Mouse (Mus musculus) lung, adult 2 months (tissue): Measurements from ENCODE around the gene Dagla. TPM values are rescaled to one million over a fixed set of nuclear protein-coding genes. Genes with fewer than 3 reads are reported as not detected.

Source experiments
- DNase-seq: peaks from one replicate; pipeline ENCODE4 v3.0.0; 2022
- H3K4me1 ChIP-seq: fragments of 200-500 bp; 2 replicates; pipeline ENCODE4 v1.6.1; 2011; ENCODE audit warnings: low read length; ENCODE audit not compliant: control insufficient read depth, insufficient read depth
- H3K4me3 ChIP-seq: fragments of 200-500 bp; replicated peaks from 2 replicates; pipeline ENCODE3; 2011; ENCODE audit warnings: low read depth, mild to moderate bottlenecking, control low read depth, low read length; ENCODE audit errors: extremely low read depth
- CTCF ChIP-seq: fragments of 200-500 bp; IDR thresholded peaks from 2 replicates; pipeline ENCODE4 v1.5.1; 2011; ENCODE audit warnings: mild to moderate bottlenecking, low read length, control low read depth; ENCODE audit not compliant: insufficient read depth
- POLR2A ChIP-seq: fragments of 200-500 bp; IDR thresholded peaks from 2 replicates; pipeline ENCODE4 v1.6.1; 2011; ENCODE audit warnings: low read depth, mild to moderate bottlenecking, control low read depth, low read length, borderline replicate concordance; ENCODE audit errors: extremely low read depth
- WGBS: fragments of 180-500 bp; shearing (Covaris S2); methylation state at CpG from one replicate; pipeline ENCODE4 v1.1.7; 2018; 5-methylcytosine and 5-hydroxymethylcytosine counted together
- polyA plus RNA-seq: library from polyadenylated mRNA; depleted of rRNA; stranded (reverse); fragments of >200 nt; gene quantifications from 2 replicates; pipeline ENCODE4 v1.2.3, GENCODE M21; 2012

Dagla gene
- polyA plus RNA-seq, 1 experiment = 15.3 TPM

DNA sequence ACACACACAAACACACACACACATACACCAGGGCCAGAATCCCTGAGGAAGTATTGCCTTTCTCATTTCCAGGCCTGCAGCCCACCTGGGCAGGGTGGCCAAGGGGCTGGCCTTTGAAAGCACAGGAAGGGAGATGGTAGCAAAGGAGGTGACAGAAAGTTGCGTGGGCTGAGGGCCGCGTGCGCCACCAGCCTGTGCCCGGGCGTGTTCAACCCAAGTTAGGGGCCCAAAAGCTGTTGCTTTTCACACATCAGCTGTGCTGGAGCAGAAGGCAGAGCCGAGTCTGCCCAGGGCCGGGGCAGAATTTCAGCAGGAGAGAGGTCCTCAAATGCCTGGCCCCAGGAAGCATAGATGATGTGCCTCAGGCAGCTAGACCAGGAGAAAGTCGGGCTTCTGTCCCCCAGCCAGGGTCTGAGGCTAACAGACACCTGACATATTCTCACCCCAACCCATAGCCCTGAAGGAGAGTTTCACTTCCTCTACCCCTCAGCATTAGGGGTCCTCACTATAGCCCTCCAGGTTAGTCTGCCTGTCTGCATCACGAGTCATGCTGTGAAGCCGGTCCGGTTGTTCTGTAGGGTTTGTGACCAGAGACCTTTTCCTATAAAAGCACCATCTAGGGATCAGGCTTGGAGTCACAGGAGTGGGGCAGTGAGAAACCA is 28.1 kb downstream of the Dagla start:
- TF ChIP-seq CTCF = no peak
- TF ChIP-seq POLR2A = no peak
- 78% methylated on average over 12 of the region's 12 CpGs for WGBS
- Histone ChIP-seq H3K4me1 (peaks cover 6% of the 10 kb centered on the region; the same call in 1 of the 2 replicates), H3K4me3 (no peak overlapping the region)
- no peak for DNase-seq

DNA sequence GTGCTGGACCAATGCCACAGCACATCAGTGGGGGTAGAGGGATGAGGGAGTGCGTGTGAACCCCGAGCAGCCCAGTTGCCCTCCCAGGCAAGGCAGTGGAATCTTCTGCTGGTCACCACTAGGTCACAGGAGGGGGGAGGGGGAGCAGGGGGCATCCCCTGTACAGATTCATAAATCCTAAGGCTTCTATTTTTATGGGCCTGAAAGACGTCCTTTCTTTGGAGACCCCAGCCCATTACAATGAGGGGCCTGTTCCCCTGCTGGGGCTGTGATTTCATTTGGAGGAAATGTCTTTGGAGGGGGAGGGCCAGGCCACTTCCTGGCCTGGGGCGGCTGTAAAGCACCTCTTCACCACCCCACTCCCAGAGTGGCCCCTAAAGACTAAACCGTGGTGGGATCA is 30.6 kb downstream of the Dagla start:
- peaks cover 4% of the 10 kb centered on the region; the same call in 1 of the 2 replicates for H3K4me1 ChIP-seq
- H3K4me3 ChIP-seq = no peak overlapping the region
- WGBS = 61% methylated on average over 5 of the region's 5 CpGs
- TF ChIP-seq POLR2A (no peak), CTCF (no peak)
- DNase-seq = no peak

DNA sequence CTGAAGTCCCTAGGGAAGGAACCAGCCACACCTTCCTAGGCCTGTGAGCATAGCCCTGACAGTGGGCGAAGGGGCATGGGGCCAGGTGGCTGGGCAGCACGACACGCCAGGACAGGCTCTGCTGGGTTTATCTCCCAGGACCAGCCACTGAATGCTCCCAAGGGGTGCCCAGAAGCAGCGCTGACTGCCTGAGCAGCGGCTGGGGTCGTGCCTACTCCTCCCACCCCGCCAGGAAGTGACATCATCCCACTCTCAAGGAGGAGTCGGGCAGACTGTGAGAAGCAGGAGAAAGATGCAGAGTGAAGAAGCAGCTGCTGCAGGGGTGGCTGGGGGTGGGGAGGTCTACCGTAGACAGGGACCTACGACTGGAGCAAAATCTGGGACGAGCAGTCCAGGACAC is 31.9 kb downstream of the Dagla start:
- 31% methylated on average over 11 of the region's 11 CpGs for WGBS
- TF ChIP-seq CTCF (no peak), POLR2A (no peak)
- Histone ChIP-seq H3K4me3 (no peak overlapping the region), H3K4me1 (no peaks in the 10 kb centered on the region)
- no peak for DNase-seq

DNA sequence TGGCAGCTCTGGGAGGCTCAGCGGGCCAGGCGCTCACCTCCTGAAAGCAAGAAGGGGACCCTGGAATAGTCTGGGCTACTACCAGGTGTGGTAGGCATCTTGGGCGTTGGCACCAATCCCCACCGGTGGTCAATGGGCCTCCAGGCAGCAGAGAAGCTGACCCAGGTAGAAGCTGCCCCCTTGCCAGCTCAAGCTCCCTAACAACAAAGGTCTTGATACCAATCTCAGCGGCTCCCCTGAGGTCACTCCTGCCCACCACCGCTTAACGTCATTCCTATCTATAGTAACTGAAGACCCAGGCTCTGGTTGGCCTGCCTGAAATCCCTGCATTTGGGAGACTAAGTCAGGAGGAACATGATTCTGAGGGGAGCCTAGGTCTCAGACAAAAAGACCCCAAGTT is 33.1 kb downstream of the Dagla start:
- 93% methylated on average over 7 of the region's 7 CpGs for WGBS
- no peak for TF ChIP-seq CTCF
- no peak for TF ChIP-seq POLR2A
- Histone ChIP-seq H3K4me3 (no peak overlapping the region), H3K4me1 (0 out of 2 replicates have a peak, but pooled peaks cover 2% of the 10 kb centered on the region)
- DNase-seq = no peak

DNA sequence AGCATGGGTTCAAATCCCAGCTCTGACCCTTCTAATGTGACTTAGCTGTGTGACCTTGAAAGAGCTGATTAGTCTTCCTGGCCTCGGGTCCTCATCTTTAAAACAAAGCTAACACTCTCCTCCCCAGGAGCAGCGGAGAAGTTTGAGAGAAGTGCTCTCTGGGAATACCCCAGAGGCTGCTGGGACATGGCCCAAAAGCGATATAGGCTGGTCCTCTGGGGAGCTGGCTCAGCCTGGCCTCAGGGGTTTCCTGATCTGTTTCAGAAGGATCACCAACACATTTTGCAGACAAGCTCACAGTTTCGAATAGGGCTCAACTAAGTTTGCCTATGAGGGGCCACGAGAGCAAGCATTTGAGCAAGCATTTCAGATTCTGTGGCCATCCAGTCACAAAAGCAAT is 34.3 kb downstream of the Dagla start:
- 81% methylated on average over 5 of the region's 5 CpGs for WGBS
- TF ChIP-seq POLR2A = no peak
- TF ChIP-seq CTCF = no peak
- Histone ChIP-seq H3K4me3 (no peak overlapping the region), H3K4me1 (0 out of 2 replicates have a peak, but pooled peaks cover 2% of the 10 kb centered on the region)
- no peak for DNase-seq

DNA sequence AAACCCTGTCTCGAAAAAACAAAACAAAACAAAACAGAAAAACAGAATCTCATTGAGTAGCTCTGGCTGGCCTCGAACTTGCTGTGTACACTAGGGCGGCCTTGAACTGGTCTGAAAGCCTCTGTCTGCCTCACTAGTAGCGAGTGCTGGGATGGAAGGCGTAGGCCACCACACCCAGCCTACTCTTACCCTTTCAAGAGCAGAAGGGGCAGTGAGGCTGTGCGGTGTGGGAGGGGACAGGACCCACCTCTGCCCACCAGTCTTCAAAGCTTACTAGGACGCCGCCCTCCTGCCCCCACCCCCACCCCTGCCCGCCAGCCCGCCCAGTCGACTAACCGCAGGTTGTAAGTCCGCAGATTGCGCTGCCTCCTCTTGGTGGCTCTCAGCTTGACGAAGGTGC is 35.8 kb downstream of the Dagla start:
- 89% methylated on average over 15 of the region's 15 CpGs for WGBS

DNA sequence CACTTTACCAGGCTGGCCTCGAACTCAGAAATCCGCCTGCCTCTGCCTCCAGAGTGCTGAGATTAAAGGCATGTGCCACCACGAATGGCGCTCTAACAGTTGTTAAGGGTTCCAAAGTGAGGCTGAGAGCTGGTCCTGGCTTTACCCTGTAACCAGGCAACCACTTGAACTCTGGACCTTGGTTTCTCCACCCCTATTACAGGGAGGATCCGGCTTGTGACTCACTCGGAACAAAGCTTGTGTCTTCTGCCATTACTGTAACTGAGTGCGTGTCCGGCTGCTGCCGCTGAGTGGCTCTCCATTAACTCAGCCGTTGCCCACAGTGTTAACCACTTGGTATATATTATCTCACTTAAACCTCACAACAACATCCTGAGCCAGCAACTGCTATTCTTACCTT is 36.7 kb downstream of the Dagla start:
- Histone ChIP-seq H3K4me1 (0 out of 2 replicates have a peak, but pooled peaks cover 2% of the 10 kb centered on the region), H3K4me3 (no peak overlapping the region)
- TF ChIP-seq POLR2A = no peak
- TF ChIP-seq CTCF = no peak
- DNase-seq = no peak
- WGBS = 72% methylated on average over 10 of the region's 10 CpGs

More for the DNA sequence above, 35.8 kb downstream of the Dagla start:
- no peak for TF ChIP-seq CTCF
- TF ChIP-seq POLR2A = no peak
- no peak for DNase-seq
- H3K4me1 ChIP-seq = 0 out of 2 replicates have a peak, but pooled peaks cover 2% of the 10 kb centered on the region
- H3K4me3 ChIP-seq = no peak overlapping the region

DNA sequence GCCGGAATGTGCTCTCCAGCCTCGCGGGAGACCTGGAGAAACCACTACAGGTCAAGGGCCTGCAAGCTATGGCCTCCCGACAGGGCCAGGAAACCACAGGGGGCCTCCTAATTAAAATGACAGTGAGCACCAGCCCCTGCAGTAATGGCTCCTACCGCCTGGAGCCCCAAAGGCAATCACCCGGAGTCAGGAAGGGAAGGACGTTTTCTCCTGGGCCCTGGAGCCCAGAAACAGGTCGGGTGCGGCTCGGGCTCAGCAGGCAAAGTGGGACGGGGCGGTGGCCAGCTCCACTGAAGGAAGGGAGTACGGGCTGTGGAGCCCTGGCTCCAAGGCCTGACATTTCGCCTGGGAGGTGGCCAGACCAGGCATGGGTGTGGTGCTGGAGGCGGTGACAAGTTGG is 37.6 kb downstream of the Dagla start:
- 42% methylated on average over 15 of the region's 15 CpGs for WGBS
- no peak overlapping the region for H3K4me3 ChIP-seq
- peak; percentile 53 for DNase-seq

DNA sequence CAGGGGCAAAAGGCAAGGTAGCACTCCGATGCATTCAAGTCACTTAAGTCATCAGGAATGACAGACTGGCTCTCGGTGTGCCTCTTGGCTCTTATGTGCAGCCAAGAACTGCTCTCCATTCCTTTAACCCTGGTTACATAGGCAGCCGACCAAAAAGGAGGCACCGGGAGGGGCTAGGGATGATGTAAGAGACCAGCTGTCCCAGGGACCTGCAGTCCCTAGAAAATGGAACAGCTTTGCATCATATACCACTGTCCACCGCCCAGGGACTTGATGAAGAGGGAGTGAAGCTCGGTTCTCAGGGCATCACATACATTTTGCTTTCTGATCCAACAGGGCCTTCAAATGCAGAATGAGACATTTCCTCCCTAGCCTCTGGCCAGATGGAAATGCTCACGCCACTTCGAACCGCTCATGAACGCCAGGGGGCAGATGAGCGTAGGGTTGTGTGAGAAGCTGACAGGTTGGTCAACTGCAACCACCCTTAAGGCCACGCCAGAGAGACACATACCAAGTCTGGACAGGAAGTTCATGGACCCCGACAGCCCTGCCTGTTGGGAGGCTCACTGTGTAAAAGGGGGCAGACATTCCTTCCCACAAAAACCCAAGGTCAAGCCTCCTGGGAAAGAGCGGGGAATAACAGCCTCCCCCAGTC is 38.4 kb downstream of the Dagla start:
- H3K4me3 ChIP-seq = no peak overlapping the region
- TF ChIP-seq POLR2A (no peak), CTCF (peak; percentile 90)
- whole genome bisulfite sequencing = 17% methylated on average over 14 of the region's 14 CpGs
- H3K4me1 ChIP-seq = 0 out of 2 replicates have a peak, but pooled peaks cover 2% of the 10 kb centered on the region
- DNase-seq = peak; percentile 88

More for the DNA sequence above, 37.6 kb downstream of the Dagla start:
- H3K4me1 ChIP-seq = 0 out of 2 replicates have a peak, but pooled peaks cover 2% of the 10 kb centered on the region
- no peak for TF ChIP-seq CTCF
- no peak for TF ChIP-seq POLR2A
